Mouse (Mus musculus) megakaryocyte, adult 5-6 weeks (primary cell): ENCODE data around the gene Dnajc24. TPM values are rescaled to one million over a fixed set of nuclear protein-coding genes. Genes with fewer than 3 reads are reported as not detected.
A peak's percentile ranks its signal among the peaks of the same experiment; 100 is the strongest.

Source experiments
- ATAC-seq: 2 replicates; pipeline ENCODE4 v1.8.0; 2016; ENCODE audit warnings: mild to moderate bottlenecking, inconsistent platforms; ENCODE audit not compliant: poor library complexity, severe bottlenecking
- total RNA-seq, 2 experiments: library from RNA; stranded (forward) in 1 of 2; stranded (reverse) in 1 of 2; fragments of 153-499, 151-499 nt in 1 of 2; fragments of 221-1000, 200-1000 nt in 1 of 2; gene quantifications; 2 replicates each; pipeline versions ENCODE4 v1.2.3 to v1.2.4; 2015 to 2017

Gene Dnajc24
- total RNA-seq (2015) (14.3 and 22.6 TPM in 2 replicates), total RNA-seq (2017) (17.2 and 17.8 TPM in 2 replicates)

DNA sequence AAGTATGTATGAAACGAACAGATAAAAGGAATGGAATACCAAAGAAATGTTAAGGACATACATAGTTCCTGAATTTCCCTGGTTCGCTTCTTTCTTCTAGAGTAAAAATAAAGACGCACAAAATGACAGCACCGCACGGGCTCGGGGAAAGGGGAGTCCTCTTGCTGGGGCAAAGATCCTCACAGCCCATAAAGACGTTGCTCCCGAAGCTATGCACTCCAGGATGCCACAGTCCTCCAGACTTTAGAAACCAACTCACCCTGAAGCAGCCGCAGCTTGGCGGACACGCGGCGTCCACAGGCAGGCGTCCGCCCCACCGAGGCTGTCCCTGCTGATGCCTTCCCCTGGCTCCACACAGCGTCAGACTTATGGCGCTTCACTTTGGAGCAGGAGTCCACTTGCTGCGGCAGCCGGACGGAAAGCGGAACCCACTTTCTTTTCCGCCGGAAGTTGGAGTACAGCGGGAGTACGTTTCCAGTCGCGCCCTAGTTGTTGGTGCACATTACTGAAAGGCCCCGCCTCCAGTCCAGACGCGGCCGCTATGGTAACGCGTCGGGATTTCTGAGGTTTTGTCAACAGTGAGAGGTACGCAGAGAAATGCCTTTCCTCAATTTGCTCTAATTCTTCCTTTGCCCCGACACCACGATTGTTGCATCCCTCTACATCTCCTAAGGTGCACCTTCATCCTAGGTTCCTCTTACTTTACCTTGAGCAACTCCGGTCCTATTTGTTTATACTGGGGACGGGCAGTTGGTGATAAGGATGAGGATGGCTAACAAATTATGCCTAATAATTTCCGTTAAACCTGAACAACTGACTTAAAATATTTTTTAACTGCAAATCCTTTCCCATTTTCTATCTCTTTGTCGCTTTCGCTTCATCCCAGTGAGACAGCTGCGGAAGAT, at the start of gene Dnajc24:
Dnajc24 (minus strand) TSS at position 715 of the 905 bp plus-strand sequence.
- peak; percentile 99 for ATAC-seq

DNA sequence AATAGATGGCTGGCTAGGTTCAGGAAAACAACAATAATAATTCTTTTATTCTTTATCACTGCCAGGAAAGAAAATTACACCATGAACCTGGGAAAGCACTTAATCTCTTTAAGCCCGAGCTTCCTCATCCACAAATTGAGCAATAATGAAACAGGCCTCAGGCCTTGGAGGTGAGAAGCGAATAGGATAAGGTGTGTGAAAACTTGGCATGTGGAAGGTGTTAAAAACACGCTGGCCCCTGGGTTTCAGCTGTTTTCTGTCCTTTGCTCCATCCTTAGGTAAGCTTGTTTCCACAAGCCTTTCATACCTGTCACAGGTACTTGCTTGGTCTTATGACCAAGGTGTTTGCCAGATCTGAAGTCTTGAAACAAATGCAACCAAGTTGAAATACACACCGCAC, 43.3 kb upstream of the Dnajc24 start:
- no peak for ATAC-seq

DNA sequence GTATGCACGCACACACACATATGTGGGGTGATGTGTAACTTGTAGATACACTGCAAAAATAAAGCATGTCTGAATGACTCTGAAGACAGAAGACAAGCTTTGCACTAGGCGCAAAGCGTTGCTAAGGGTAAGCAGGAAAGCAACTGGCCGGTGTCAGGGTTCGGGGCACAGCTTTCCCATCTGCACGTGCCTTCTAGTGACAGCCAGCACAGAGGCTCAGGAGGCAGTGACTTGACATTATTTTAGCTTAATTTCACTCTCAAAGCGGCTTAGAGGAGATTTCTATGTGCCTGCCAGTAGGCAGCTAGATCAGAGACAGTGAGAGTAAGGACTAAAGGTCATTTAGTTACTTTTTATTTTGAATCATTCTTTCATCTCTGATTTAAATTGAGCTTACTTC, 39.1 kb upstream of the Dnajc24 start:
- no peak for ATAC-seq

DNA sequence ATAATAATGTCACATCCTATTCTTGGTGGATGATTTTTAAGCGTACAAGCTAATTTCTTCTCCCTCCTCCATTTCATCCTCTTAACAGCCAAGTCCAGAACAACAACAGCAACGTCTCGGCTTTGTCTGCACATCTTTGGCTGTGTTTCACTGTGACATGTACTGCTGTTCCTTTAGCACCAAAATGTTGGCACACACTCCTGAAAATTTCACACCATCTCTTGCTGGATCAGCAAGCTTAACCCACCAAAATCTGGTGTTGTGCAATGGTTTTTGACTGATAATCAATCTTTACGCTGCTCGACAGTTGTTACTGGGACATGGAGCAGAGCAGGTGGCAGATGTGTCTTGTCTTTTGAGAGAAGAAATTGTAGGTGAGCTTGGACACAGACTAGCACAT, 38.6 kb upstream of the Dnajc24 start:
- no peak for ATAC-seq

DNA sequence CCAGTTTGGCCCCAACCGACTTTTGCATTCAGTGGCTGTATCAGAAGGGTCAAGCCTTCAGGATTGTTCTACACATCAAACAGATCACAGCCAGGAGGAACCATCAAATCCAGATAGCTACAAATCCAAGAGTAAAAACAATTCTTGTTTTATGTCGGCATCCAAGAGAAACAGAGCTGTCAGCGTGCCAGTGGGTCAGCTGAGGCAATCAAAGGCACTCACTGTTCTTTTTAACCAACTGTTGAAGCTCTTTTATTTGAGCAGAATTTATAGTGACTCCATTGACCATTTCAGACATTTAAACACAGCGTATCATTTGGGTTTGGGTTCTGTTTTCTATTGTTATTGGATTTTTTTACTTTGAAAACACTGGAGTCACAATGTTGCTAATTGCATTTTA, 34.9 kb upstream of the Dnajc24 start:
- no peak for ATAC-seq

DNA sequence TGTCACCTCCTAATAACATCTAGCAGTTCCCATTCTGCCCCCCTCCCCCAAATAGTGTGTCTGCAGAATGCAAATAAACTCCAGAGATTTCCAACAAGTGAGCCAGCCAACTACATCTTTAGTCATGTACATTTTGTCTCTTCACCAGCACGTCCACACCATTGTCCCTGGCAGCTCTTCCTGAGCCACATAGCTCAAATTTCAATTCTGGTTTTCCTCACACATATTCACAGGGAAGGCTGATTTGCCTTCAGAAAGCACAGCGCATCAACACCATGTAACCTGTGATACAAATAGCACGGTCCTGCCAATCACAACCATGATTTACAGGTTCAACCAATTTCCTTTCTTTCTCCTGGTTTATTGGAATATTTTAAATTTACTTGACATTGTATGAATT, 21.5 kb upstream of the Dnajc24 start:
- ATAC-seq = no peak

DNA sequence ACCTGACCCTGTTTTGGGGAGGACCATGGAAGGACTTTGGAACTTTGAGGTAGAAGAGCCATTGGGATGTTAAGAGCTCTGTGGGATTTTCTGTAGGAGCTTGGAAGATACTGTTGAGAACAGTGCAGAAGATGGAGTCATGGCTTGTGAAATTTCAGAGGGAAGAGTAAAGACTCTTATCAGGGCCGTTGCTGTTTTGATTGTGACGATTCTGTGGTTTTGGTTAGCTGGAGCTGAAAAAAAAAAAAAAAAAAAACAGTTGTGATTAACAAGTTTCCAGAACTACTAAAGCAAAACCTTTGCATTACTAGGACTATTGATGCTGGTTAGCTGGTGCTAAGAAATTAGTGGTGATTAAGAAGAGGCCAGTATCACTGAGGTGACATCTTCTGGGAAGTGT, 5.1 kb upstream of the Dnajc24 start:
- no peak for ATAC-seq

DNA sequence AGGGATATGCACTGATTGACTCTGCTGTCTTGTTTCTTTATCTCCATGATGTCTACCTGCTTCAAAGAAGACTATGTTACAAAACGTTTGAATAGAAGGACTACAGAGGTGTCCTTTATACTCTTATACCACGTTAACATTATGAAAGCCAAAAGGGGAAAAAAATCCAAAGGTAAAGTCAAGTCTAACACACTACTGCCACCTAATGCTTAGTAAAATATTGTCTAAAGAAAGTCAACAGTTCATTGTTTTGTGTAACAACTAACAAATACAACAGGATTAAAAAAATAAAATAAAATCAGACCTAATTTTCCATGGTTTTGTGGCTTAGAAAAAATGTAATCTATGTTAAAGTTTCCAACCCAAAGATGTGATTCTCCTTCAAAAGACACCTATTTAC, 15.3 kb downstream of the Dnajc24 start:
- ATAC-seq = no peak

DNA sequence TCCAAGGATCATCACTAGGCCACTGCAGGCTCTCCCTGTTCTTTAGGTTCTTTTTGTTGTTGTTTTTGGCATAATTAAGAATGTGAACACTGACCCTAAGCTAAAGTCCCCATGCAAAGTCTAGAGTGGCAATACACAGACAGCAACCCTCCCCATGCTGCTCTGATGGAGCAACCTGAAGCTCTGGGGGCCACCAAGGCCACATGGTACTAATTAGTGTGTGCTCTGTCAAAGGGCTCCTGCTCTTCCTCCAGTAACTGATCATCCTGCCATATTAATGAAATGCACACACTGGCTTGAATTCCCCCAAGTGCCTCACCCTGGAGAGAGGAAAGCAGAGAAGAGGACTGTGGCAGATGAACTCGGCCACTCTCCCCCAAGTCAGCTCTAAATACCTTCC, 16.2 kb downstream of the Dnajc24 start:
- ATAC-seq = no peak

DNA sequence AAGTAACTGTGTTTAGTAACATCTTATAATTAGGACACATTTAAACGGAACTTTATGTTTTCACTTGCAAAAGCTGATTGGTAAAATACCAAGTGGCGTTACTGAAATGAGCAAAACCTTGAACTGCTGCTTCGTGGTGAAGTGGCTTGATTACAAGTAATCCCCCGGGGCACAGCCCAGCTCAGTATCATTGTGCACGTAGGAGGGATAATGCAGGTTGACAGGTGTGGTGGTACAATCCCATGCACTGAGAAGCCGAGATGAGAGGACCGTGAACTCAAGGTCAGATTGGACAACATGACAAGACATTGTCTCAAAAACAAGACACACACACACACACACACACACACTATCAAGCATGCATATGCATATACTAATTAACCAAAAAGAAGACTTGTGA, 18.1 kb downstream of the Dnajc24 start:
- no peak for ATAC-seq

DNA sequence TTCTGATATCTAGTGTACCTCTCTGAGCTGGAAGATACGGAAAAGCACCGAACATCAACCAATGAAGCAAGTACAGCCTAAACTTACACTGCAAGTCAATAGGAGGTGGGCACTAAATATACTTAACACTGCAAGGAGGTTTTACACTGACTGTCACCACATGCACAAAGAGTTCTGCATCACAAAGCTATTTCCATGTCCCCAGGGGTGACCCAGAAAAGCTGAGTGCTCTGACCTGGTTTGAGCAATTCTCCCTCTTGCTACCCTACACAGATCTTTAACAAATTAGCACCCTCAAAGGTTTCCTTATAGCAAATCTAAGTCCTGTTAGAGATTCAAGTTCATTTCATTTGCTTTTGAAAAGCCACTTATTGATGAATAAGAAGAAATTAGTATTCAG, 25.3 kb downstream of the Dnajc24 start:
- no peak for ATAC-seq

DNA sequence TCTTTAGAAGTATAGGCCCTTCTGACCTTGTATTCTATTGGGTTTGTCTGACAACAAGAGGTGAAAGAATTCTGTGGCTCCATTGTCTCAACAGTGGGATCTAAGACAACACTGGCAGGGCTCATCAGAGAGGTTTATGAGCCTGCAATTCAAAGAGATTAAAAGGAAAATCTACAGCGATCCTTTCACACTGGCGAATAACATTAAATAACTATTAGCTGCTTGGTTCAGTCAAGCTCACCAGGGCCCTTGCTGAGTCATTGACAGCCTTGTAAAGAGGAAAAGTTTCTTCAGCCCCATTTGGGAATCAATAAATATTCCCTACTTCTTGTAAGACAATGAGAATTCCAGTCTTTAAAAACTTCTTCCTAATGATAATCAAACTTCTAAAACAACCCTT, 29.4 kb downstream of the Dnajc24 start:
- ATAC-seq = no peak

DNA sequence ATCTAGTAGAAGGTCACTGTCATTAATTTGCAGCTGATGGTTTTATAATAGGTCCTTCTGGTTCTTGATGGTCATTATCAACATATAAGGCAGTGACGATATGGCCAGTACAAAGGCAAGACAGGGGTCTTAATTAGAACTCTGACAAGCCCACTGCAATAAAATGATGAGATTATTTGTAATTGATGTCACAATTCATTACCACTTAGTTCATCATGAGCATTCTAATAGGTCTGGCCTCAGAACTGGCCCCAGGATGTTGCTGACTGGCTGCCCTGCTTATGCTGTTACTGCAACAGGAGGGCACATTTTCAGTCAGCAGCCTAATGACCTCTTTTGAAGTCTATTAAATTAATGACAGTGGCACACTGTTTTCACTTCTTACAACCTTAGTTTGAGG, 39.9 kb downstream of the Dnajc24 start:
- ATAC-seq = no peak

DNA sequence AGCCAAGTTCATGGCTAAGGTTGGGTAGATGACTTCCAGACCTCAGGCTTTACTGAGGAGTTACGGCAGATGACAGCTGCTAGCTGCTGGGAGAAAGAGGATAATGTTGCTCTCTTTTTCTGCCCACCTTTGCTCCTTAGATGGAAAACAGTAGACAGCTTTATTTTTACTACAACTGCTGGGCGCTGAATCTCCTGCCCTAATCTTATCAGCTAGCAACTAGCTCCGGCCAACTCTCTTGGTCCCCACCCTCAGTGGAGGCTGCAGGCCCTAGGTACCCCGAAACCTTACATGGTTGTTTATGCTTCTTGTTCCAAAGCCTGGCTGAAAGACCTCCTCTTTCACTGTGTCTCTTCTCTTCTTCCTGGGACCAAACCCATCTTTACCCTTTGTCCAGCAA, 49.5 kb downstream of the Dnajc24 start:
- no peak for ATAC-seq

DNA sequence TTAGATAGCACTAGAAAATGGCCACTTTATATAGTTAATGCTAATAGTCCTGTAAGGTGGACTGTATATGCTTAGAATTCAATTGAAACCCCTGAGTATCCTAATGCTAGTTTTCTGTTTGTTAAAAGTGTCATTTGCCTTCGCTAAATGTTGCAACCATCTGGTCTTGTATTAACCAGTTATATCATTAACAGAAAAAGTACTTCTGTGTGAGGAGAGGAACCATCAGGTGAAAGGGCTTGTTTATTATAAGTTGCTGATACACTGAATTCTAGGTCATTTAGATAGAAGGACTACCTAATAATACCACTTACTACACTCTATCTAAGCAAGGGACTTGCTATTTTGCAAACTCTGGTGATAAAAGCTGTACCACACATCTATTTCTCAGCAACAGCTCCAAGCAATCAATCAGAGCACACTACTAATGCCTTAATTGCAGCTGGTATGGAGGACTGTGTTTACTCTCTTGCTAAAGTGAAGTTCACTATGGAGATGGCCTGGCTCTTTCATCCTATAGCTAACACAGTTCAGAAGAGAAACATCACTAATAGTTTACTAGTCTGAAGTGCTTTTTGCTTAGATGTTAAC, 51.9 kb downstream of the Dnajc24 start:
- no peak for ATAC-seq

DNA sequence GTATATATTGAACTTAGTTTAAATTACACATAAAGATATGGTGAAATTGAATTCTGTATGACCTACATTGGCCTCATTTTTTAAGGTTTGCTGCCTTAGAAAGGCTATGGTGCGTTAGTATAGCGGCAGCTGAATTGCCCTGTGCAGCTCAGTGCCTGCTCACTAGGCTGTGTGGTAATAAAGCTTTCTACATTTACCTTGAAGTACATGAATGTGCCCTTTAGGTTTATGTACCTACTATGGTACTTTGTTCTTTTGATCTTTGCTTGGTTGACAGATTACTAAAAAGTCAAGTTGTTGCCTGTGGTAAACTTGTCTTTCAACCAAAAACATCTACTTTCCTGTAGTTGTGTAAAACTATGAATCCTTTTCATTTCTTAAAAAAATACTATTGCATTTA, 53.2 kb downstream of the Dnajc24 start:
- ATAC-seq = no peak

DNA sequence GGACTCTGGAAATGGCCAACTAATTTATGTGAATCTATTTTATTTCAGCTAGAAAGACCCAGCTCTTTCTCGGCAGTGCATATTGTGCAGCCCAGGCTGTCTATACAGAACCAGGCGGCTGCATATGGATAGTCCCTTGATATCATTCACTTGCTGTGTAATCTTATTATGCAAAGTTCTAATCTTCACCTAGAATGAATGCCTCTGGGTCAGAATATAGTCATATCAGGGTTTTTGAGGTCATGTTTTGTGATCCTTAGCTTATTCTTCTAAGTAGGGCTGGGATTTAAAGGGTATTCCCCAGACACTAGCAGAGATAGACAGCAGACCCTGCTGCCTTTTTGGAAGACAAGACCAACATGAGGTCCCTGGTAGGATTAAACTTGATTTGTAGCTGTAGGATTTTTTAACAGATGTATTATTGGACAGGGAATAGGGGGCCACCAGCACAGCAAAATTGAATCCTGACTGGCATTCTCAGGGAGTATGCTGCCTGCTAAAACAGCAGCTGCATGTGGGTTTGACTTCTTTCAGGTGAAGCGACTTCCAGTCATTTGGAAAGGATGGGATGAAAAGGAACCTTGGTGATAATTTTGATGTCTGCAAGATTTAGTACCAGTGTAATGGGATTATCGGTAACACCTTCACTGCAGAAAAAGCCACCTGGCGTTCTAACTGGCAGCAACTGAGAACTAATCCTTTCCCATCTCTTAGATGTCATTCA, 85.6 kb downstream of the Dnajc24 start:
- ATAC-seq = no peak

Other genes starting within 250 kb of the Dnajc24 start
- gene Elp4, start 99.0 kb downstream of the Dnajc24 start, total RNA-seq (2015) = 7.1 and 9.9 TPM in 2 replicates
- 8.7 and 9.6 TPM in 2 replicates for gene Elp4, start 99.0 kb downstream of the Dnajc24 start, total RNA-seq (2017)
- 26.2 and 28.9 TPM in 2 replicates for gene Immp1l, start 98.9 kb downstream of the Dnajc24 start, total RNA-seq (2015)
- 26.3 and 26.4 TPM in 2 replicates for gene Immp1l, start 98.9 kb downstream of the Dnajc24 start, total RNA-seq (2017)